Mouse (Mus musculus) G1E (cell line): ENCODE data around the gene Insl5. TPM values are rescaled to one million over a fixed set of nuclear protein-coding genes. Genes with fewer than 3 reads are reported as not detected.

Experiments used
- ATAC-seq: 2 replicates; pipeline ENCODE4 v1.8.0; 2016; ENCODE audit warnings: mild to moderate bottlenecking; ENCODE audit not compliant: insufficient number of reproducible peaks, poor library complexity, low FRiP score, severe bottlenecking; ENCODE audit errors: extremely low read depth
- DNase-seq: peaks from one replicate; pipeline ENCODE4 v3.0.0; 2012; ENCODE audit warnings: low spot score
- H3K27me3 ChIP-seq: 2 replicates; pipeline ENCODE4 v1.6.1; 2012; ENCODE audit warnings: mild to moderate bottlenecking, low read length, inconsistent platforms; ENCODE audit not compliant: insufficient read depth
- H3K36me3 ChIP-seq: replicated peaks from 2 replicates; pipeline ENCODE3; 2012; ENCODE audit warnings: mild to moderate bottlenecking, inconsistent platforms
- H3K4me1 ChIP-seq: 2 replicates; pipeline ENCODE4 v1.6.1; 2012; ENCODE audit warnings: low read depth, low read length, inconsistent platforms, mixed read lengths; ENCODE audit not compliant: insufficient read depth
- H3K4me3 ChIP-seq: 2 replicates; pipeline ENCODE4 v1.5.1; 2012; ENCODE audit warnings: low read depth, mild to moderate bottlenecking, inconsistent platforms, low read length, moderate library complexity, mixed read lengths
- H3K9me3 ChIP-seq: replicated peaks from 2 replicates; pipeline ENCODE4 v1.6.1; 2012; ENCODE audit warnings: inconsistent platforms
- CTCF ChIP-seq: IDR thresholded peaks from 2 replicates; pipeline ENCODE4 v1.5.1; 2012; ENCODE audit warnings: low read depth, low read length, inconsistent platforms, mixed read lengths
- GATA1 ChIP-seq: IDR thresholded peaks from 2 replicates; pipeline ENCODE4 v1.6.1; 2012; ENCODE audit warnings: borderline replicate concordance, low read length, inconsistent platforms, mixed read lengths
- GATA2 ChIP-seq: IDR thresholded peaks from 2 replicates; pipeline ENCODE4 v1.6.1; 2012; ENCODE audit warnings: low read depth, low read length, inconsistent platforms, borderline replicate concordance
- POLR2AphosphoS5 ChIP-seq: IDR thresholded peaks from 2 replicates; pipeline ENCODE4 v1.6.1; 2012; ENCODE audit warnings: low read depth, low read length, inconsistent platforms; ENCODE audit not compliant: insufficient replicate concordance
- TAL1 ChIP-seq: conservative IDR thresholded peaks from 2 replicates; pipeline ENCODE4 v1.6.1; 2012; ENCODE audit warnings: low read depth, low read length, inconsistent platforms, mixed read lengths
- polyA plus RNA-seq: library from polyadenylated mRNA; stranded (reverse); fragments of >175 nt; gene quantifications from 2 replicates; pipeline ENCODE4 v1.2.3, GENCODE M21; 2012
- total RNA-seq, 2 experiments: library from RNA; stranded (forward) in 1 of 2; stranded (reverse) in 1 of 2; fragments of 200-1000 nt in 1 of 2; fragments of >200 nt in 1 of 2; fragmentation: Nextera tagmentation in 1 of 2; gene quantifications; 2 replicates each; pipeline ENCODE4 v1.2.3; 2014 to 2017

The Insl5 gene
- total and polyA plus RNA-seq, 3 experiments = not detected

DNA sequence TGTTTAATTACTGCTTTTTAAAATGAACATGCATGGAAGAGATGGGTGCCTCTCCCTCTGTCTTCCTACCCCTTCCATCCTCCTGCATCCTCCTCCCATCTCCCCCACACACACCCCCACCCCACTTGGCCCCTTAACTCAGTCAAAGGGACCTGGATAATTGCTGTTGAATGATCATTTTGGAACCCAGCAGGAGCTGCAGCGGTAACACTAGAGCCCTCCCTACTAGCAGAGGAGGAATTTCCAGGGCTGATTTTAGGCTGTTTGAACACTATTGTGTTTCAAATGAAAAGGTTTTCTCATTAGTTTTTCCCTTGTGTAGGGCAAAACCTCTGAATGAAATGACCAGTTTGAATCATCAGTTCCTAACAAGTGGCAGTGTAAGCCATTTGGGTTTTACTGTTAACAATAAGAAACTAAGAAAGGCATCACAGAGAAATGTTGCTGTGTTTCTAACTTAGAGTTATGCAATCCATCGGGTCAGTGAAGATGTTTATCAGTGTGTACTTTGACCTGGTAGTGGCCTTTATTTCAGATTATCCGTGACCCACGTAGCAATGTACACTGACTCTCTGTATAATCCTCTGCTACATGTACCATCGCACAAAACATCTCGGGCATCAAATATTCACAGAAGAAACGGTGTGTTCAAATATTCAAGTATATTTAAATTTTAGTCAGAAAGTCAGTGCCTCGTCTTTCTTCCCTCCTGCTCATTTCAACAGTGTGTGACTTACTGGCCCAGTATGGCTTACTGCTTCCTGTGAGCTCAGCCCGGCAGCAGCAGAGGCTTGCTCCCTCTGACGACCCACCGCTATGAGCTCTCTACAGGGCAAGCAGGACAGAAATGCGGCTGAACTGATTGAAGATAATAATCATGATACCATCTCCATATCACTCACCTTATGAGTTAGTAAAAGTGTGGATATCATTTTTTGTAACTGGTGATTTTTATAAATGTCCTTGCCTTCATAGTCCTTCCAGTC is 50.1 kb downstream of the Insl5 start:
- ATAC-seq (no peak), DNase-seq (no peak)
- no peaks in the 10 kb centered on the region for H3K36me3 ChIP-seq
- no peaks in the 10 kb centered on the region for H3K27me3 ChIP-seq
- no peak overlapping the region for H3K4me3 ChIP-seq
- no peaks in the 10 kb centered on the region; the same call in 1 of the 2 replicates for H3K9me3 ChIP-seq
- H3K4me1 ChIP-seq = no peaks in the 10 kb centered on the region
- TF ChIP-seq CTCF = no peak
- no peak for TF ChIP-seq TAL1
- TF ChIP-seq GATA1 = no peak
- TF ChIP-seq GATA2 = no peak
- TF ChIP-seq POLR2AphosphoS5 = no peak

DNA sequence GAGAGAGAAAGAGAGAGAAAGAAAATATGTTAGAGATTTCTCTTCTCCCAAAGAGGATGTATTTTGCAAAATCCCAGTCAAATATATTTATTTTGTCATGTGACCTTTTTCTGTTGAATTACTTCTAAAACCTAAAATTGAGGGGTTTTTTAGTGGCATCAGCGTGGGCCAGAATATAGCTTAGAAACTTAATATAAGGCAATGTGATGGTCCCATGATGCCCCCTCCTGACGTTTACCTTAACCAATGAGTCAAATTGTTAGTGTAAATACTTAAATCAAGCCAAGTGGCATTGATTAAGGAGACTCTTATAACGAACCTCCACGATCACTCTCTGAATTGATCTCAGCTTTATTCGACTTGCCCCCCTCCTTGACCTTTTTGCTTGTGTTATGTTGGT is 52.5 kb downstream of the Insl5 start:
- H3K9me3 ChIP-seq = no peaks in the 10 kb centered on the region; the same call in 1 of the 2 replicates
- no peaks in the 10 kb centered on the region for H3K27me3 ChIP-seq
- ATAC-seq (no peak), DNase-seq (no peak)
- no peaks in the 10 kb centered on the region for H3K36me3 ChIP-seq
- H3K4me1 ChIP-seq = no peaks in the 10 kb centered on the region
- no peak overlapping the region for H3K4me3 ChIP-seq
- TF ChIP-seq CTCF (no peak), POLR2AphosphoS5 (no peak), GATA2 (no peak), GATA1 (no peak), TAL1 (no peak)

GRCm38 (mm10) chr4:102972071-102972470 is 54.6 kb downstream of the Insl5 start:
- DNase-seq = no peak
- no peak for ATAC-seq

DNA sequence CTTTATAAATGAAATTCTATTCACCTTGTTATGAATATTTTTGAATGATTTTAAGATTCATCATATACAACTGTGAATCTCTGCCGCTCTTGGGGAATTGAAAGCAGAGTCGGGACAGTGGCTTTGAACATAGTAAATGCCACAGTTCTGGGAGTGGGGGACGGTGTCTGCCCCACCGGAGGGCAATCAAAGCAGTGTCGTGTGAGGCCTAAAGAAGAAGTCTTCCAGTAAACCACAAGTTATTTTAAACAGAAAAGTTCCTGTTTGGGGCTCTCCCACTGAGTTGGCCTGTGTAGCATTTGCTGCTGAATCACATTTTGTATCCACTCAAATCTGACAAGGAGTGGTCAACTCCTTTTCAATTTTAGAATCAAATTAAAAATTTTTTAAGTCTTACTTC is 55.5 kb downstream of the Insl5 start:
- TF ChIP-seq GATA2 = no peak
- TF ChIP-seq CTCF = no peak
- no peak for TF ChIP-seq GATA1
- no peak for TF ChIP-seq TAL1
- no peak for TF ChIP-seq POLR2AphosphoS5
- no peak for ATAC-seq

More at GRCm38 (mm10) chr4:102972071-102972470, 54.6 kb downstream of the Insl5 start:
- H3K4me3 ChIP-seq = no peak overlapping the region
- H3K4me1 ChIP-seq = no peaks in the 10 kb centered on the region
- H3K36me3 ChIP-seq = no peaks in the 10 kb centered on the region
- H3K9me3 ChIP-seq = peaks cover 9% of the 10 kb centered on the region
- H3K27me3 ChIP-seq = no peaks in the 10 kb centered on the region
- no peak for TF ChIP-seq POLR2AphosphoS5
- no peak for TF ChIP-seq CTCF
- TF ChIP-seq GATA2 = no peak
- no peak for TF ChIP-seq GATA1
- TF ChIP-seq TAL1 = no peak

DNA sequence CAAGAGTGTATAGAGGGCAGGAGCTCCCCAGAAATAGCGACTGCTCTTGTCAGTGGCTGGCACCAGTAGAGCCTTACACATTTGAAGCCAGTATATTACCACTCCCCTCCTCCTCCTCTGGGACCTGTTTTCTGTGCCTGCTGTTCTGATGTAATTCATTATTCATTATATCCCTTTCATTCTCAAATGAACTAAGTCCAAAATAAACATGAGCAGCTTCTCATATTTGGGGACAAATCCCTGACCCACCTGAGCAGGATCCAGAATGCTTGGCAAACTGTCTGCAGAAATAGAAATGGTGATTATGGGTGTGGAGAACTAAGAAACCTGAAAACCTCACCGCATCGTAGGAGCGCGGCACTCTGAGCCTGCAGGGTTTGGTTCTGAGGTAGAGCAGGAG is 57.0 kb downstream of the Insl5 start:
- DNase-seq (no peak), ATAC-seq (no peak)
- Histone ChIP-seq H3K27me3 (no peaks in the 10 kb centered on the region), H3K4me3 (no peak overlapping the region), H3K4me1 (no peaks in the 10 kb centered on the region), H3K36me3 (no peaks in the 10 kb centered on the region), H3K9me3 (peaks cover 20% of the 10 kb centered on the region)
- TF ChIP-seq GATA2 (no peak), POLR2AphosphoS5 (no peak), CTCF (no peak), GATA1 (no peak), TAL1 (no peak)

More for the DNA sequence above, 55.5 kb downstream of the Insl5 start:
- no peak for DNase-seq
- Histone ChIP-seq H3K9me3 (peaks cover 12% of the 10 kb centered on the region), H3K36me3 (no peaks in the 10 kb centered on the region), H3K4me3 (no peak overlapping the region), H3K4me1 (no peaks in the 10 kb centered on the region), H3K27me3 (no peaks in the 10 kb centered on the region)

Other genes starting within 250 kb of the Insl5 start
- not detected in 2 replicates for gene Tctex1d1, start 48.2 kb downstream of the Insl5 start, total RNA-seq (2014; fragmentation: Nextera tagmentation)
- 0.11 and 0.17 TPM in 2 replicates for gene Tctex1d1, start 48.2 kb downstream of the Insl5 start, total RNA-seq (2017)
- not detected in 2 replicates for gene Tctex1d1, start 48.2 kb downstream of the Insl5 start, polyA plus RNA-seq
- gene Mier1, start 87.5 kb upstream of the Insl5 start, total RNA-seq (2014; fragmentation: Nextera tagmentation) = 98.3 and 107 TPM in 2 replicates
- gene Mier1, start 87.5 kb upstream of the Insl5 start, total RNA-seq (2017) = 55.0 and 74.0 TPM in 2 replicates
- 15.4 and 17.8 TPM in 2 replicates for gene Mier1, start 87.5 kb upstream of the Insl5 start, polyA plus RNA-seq
- 3.8 and 5.4 TPM in 2 replicates for gene Wdr78, start 87.7 kb upstream of the Insl5 start, total RNA-seq (2014; fragmentation: Nextera tagmentation)
- 0.87 and 1.0 TPM in 2 replicates for gene Wdr78, start 87.7 kb upstream of the Insl5 start, total RNA-seq (2017)
- 0.59 and 0.81 TPM in 2 replicates for gene Wdr78, start 87.7 kb upstream of the Insl5 start, polyA plus RNA-seq
- 17.9 and 25.8 TPM in 2 replicates for gene Slc35d1, start 188.3 kb upstream of the Insl5 start, total RNA-seq (2014; fragmentation: Nextera tagmentation)
- 8.9 and 9.4 TPM in 2 replicates for gene Slc35d1, start 188.3 kb upstream of the Insl5 start, total RNA-seq (2017)
- gene Slc35d1, start 188.3 kb upstream of the Insl5 start, polyA plus RNA-seq = 1.3 and 1.6 TPM in 2 replicates